Mouse (Mus musculus) MEL-GATA-1-ER (cell line): Measurements from ENCODE around the gene Rtkn2.
"Not testable (repeated sequence)": the region's sequence is repeated elsewhere in the genome, so short reads cannot be mapped to it uniquely, and the experiment has no call there.

ENCODE experiments used
- DNase-seq: peaks from one replicate; pipeline ENCODE4 v3.0.0-alpha.2; 2012; ENCODE audit warnings: low read depth; ENCODE audit errors: extremely low read depth

The Rtkn2 gene

DNA sequence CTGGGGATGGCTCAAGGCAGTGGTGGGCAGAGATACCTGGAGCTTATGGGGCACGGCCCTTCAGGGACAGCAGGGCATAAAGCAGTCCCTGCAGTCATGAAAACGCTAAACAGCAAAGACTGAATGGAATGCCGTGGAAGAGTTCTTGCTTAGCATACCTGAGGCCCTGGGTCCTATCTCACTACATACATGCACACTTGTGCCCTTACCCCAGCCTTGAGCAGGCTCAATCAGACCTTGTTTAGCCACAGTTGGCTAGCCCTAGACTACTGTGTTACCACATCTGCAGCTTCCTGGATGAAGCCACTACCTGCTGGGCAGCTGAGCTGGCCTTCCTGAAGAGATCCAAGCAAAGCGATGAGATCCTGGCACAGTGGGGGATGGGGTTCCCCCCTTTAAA is 93.3 kb downstream of the Rtkn2 start:
- no peak for DNase-seq

DNA sequence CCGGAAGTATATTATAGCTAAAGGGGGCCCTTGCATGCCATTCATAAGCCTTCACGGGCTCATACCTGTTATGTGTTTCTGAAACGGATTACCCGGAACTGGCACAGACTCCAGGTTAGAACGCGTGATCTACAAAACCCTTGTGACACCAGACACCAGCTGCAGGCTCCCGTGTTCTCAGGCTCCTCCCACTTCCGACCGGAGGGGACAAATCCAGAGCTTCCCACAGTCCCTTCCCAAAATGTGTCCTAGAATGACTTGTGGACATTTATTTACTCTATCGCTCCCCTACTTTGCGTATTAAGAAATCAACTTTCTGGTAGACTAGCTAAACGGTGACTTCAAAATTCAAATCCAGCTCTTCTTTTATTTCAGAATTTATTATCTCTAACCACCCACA is 94.9 kb downstream of the Rtkn2 start:
- DNase-seq: no peak

DNA sequence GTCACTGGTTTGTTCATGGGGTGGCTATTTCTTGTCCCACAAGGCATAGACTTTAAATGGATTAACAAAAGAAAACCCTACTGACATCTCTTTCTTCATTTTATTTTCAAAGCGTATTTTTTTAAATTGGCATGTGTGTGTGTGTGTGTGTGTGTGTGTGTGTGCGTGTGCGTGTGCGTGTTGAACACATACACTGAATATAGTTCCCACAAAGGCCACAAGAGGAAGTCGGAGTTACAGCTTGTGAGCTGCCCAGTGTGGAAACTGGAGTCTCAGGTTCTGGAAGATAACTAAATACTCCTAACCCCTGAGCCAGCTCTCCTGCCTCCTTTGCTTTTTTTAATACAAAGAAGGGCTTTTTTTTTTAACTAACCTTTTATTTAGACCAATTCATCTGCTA is 95.8 kb downstream of the Rtkn2 start:
- no peak for DNase-seq

DNA sequence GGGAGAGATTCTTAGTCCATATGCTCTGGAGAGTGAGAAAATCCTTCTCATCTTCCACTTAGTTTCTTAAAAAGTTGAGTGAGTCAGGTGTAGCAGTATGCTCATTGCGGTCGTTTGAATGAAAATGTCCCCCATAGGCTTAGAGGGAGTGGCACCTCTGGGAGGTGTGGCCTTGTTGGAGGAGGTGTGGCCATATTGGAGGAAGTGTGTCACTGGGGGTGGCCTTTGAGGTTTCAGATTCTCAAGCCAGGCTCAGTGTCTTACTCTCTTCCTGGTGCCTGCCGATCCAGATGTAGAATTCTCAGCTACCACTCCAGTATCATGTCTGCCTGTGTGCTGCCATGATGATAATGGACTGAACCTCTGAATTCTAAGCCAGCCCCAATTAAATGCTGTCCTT is 99.3 kb downstream of the Rtkn2 start:
- no peak for DNase-seq

DNA sequence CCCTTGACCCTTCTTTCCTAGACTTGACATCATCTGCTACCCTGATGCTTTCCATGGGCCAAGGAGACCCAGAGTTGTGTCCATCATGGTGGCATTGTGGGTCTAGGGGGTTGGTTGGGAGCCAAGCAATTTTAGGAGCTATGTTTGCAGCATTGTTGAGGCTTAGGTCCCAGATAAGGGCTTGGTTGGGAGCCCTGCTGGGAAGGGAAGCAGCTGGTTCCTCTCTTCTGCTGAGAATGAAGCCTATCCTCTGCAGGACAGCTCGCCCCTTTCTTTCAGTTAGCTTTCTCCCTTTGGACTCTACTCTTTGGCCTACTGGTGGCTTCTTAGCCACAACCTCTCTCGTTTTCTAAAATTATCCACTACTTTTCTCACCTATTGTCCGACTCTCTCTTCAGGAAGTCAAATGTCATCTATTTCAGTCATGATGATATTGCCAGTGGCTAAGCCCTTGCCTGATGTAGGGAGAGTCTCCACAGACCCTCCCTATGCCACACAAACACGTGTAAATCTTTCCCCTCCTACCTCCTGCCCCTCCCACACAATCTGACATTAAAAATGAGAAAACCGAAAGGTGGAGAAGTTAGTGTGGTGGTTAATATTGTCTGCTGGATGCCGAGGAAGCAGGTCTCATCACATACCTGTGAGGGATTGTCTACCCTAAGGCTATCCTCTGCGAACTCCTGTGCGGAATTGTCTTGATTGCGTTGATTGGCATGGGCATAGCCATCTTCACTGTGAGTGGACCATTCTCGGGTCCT is 100.7 kb downstream of the Rtkn2 start:
- DNase-seq: peak; percentile 43

DNA sequence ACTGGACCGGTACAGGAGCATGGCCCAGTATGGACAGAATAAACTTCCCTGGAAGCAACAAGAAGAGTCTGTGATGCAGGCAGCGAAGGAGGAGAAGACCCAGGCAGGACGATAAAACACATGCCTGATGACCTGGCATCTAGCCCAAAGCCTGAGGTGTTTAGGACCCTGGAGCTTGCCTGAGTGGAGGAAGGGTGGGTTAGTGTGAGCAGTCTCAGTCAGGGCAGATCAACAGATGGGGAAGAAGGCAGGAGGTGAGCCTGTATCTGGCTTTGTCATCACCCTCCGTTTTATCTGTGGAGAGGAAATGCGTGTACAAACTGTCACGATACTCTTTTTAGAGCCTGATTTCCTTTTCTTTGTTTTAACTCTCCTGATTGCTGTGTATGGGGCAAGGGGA is 102.3 kb downstream of the Rtkn2 start:
- DNase-seq: no peak

DNA sequence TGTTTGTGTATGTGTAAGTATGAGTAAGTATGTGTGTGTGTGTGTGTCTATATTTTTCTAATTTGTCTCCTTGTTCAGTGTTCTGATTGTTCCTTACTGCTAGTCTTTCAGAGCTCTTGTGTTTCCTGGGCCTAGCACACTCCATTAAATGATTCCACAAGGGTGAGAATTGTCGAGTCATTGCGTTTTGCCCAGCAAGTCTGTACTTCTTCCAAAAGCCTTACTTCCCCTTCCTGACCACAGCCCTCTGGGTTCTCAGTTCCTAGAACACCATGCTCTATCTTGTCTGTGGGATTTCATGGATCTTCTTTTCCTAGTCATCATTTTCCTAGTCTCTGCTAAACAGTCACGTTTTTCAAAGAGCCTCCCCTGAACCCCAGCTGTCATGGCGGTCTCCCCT is 106.2 kb downstream of the Rtkn2 start:
- DNase-seq: peak; percentile 67

DNA sequence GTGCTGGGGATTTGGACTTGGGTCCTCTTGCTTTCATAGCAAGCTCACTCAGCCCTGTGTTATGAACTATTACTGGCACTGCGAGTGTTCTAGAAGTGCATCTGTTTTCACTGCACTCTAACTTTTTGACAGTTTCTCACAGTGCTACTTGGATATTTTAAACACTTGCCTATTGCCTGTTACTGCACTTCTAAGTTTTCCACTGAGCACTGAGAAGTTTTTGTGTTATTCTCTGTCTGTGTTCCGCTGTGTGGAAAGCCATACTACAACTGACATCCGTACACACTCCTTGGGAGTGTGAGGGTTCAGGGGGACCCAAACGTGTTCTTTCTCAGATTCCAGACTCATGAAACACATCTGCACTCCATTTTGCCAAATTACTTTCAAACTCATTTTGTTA is 107.6 kb downstream of the Rtkn2 start:
- DNase-seq: no peak

DNA sequence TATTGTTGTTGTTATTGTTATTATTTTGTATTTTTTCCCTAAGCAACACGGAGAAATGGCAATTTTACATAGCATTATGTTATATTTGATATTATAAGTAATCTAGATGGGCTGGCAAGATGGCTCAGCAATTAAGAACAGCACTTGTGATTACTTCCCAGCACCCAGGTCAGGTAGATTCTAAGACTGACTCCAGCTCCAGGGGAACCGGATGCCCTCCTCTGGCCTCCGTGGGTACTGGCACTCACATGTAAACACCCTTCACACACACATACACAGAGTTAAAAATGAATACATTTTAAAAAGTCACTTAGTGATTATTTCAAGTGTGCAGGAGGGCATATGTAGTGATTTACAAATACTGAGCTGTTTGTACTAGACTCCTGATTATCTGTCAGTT is 108.4 kb downstream of the Rtkn2 start:
- DNase-seq: no peak

DNA sequence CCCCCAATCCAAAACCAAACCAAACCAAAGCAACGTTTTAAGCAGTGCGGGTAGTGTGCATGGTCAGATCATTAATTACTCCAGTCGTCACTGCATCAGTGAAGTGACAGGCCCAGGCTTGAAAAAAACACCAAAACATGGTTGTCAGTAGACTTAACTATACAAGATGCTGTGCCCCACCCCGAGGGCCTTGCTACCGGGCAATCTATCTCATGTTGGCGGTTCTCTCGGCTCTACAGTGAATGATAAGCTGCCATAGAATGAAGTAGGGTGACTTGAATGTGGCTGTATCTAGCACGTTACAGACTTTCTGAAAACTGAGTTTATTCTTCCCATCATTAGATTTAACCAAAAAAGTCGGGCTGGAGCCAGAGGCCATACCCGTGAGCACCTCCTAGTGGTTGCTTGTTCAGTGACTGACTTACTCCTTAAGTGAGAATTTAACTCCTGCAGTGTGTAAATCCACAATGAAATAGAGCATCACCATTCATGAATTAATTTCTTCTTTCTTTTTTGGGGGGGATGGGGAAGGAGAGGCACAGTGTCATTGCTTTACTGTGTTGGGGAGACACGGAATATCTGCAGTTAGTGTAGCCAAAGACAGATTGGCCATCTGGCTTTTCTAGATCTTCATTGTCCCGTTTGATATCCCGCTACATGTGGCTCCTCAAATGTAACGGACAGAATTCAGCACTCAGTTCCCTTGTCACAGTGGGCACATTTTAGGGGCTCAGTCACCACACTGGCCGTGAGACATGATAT is 110.2 kb downstream of the Rtkn2 start:
- no peak for DNase-seq

DNA sequence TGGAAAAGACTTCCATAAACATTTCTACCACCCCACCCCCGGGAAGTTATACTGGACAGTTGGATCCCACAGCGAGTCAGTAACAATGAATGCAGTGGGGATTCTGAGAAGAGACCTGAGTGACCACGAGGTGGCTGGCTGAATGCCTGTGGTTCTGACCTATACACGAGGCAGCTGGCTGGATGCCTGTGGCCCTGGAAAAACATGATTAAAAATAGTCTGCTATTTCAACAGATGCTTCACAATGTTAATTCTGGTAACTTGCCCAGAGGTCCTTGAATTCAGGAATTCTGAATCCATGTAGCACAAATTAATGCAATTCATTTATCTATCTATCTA is 110.8 kb downstream of the Rtkn2 start:
- no peak for DNase-seq

DNA sequence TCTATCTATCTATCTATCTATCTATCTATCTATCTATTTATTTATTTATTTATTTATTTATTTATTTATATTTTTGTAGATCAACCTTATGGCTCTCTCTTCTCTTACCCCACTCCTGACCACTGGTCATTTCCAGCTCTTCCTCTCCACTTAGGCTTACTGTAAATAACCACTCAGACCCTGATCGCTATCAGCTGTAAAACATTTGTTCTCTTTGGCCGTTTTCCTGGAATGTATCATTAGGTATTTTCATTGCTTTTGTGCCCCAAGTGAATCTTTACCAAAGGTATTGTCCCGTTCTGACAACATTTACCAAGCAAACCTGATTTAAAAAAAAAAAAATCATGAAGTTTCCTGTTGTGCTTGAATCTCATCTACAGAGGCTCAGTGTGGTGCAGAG is 111.2 kb downstream of the Rtkn2 start:
- no peak for DNase-seq

DNA sequence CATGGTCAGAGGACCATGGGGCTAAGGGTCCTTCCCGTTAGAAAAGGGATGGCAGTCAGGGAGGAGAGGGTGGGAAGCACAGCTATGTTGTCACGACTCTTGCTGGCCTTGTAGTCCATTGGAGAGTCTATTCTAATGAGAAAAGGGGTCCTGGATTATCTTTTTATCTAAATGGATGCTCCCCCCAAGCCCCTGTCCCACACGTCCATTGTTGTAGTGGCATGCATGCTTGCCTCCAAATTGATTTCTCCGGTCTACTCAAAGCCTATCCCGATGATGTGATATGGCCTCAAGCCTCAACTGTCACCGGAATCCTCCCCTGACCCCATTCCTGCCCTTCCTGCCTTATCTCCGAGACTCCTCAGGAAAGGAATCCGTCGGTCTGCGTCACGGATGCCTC is 111.6 kb downstream of the Rtkn2 start:
- DNase-seq: no peak

DNA sequence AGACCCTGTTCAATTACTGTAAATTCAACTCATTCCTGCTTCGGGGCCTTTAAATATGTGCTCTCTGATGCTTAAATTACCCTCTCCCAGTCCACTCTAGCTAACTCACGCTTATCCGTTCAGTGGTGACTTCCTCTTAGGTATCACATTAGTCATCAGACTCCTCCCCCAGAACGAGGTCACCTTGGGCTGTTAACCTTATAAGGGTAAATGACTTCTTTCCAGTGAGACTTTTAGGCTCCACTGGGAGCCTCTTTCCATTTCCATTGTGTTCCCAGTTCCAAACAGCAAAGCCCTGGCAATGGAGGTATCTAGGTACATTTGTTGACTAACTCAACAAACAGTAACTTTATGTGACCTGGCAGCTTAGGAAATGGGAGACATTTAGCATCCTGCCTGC is 112.5 kb downstream of the Rtkn2 start:
- no peak for DNase-seq

DNA sequence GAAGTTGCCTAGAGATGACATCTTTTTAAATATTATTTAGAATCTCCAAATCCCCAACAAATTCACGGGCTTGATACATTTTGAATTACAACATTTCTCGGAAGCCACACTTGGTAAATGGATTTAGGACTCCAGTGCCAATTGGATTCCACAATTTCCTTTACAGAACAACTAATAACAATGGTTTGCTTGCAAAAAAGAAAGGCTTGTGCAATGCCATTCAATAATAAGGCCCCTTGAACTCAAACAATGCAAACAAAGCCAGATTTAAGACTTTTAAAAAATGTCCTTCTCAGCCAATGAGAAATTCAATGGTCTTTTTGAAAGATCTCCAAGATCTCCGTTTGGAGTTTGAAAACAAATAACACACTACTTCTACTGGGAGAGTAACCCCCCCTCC is 114.1 kb downstream of the Rtkn2 start:
- DNase-seq: no peak

DNA sequence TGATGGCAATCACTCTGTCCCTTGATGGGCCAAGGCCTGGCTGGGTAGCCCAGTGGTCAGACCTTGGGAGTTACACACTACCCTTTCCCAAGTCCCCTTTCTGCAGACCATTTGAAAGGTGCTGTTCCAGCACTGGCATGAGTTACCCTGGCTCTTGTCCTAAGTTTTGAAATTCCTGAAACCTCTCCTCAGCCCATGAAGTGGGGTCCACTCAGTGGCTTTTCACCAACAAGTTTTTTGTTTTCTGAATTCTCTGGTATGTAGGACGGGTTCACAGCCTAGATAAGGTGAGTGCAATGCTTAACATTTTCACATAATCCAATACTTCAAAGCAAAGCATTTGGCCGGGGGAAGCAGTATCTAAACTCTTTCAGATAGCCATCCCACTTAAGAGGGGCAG is 115.8 kb downstream of the Rtkn2 start:
- DNase-seq: no peak

DNA sequence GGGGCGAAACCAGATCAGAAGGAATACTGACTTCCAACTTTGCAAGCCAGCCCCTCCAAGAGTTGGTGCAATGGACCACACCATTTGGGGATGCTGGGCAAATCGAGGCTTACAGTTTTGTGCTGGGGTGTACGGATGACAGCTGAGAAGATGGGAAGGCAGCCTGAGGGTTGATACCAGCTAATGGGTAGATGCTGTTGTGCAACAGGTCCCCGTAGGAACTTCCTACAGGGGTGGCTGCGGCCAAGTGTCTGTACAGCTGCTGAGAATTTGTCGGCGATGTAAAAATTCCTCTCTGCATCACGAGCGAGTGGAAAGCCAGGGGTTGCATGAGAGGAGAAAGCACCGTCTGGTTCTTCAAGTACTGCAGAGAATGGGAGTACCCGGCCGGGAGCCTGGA is 117.0 kb downstream of the Rtkn2 start:
- no peak for DNase-seq

DNA sequence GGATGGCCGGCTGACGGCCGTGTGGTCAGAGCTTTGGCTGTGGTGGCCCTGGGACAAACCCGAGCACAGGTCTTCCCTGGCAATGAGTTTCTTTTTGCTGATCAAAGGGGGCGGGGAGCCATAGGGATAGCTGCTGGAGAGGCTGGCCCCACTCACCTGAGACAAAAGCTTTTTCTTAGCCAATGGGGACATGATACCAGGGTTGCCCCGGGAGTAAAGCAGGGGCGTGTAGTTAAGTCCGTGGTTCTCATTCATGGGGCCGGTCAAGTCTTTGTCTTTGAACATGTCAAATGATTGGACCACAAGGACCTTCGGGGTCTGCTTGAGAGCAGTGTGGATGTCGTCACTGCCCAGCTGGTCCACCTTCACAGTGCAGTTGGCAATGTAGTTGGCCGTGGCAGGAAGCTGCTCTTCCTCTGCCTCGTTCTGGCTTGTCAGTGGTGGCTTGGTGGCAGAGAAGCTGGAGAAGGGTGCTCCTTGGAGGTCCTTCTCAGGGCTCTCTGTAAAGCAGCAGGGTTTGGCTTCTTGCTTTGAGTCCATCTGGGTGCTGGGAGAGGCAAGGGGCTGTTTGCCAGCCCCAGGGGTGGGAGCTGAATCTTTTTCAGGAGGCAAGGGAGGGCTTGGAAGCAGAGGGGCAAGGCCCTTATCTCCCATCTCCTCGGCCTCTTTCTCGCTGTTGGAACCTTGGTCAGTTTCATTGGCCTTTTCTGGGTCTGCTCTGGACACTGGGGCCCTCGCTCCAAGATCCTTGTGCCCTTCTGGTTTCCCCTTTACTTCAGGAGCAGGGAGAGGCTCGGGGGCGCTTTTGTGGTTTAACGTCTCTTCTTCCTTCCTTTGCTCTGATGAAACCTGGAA is 118.7 kb downstream of the Rtkn2 start:
- DNase-seq: no peak

DNA sequence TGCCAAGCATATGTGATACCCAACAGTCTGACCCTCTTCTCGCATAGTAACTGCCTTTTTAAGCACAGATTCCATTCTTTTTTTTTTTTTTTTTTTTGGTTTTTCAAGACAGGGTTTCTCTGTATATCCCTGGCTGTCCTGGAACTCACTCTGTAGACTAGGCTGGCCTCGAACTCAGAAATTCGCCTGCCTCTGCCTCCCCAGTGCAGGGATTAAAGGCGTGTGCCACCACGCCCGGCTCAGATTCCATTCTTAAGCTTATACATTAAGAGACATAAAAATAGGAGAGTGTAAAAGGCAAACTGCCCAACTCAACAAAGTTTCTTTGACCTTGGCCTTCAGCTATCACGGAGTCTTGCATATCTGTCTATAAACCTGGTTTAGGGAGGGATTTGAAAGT is 120.4 kb downstream of the Rtkn2 start:
- not testable (repeated sequence) for DNase-seq

DNA sequence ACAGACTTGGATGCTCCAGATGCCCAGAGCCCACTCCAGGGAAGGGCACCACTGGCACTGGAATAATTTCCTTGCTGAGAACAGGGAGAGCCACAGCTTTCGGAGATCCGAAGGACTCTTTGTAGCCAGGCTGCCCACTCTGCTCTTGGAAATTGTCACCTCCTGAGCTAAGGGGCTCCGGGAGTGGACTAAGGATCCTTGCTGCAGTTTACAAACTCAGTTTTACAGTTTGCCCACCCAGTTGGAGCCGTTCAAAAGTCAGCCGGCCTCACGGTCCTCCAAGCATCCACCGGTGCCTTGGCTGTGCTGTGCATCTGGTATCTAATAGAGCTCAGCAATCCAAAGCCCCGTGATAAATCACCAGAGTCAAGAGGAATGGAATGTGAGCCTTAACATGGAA is 121.1 kb downstream of the Rtkn2 start:
- DNase-seq: no peak

DNA sequence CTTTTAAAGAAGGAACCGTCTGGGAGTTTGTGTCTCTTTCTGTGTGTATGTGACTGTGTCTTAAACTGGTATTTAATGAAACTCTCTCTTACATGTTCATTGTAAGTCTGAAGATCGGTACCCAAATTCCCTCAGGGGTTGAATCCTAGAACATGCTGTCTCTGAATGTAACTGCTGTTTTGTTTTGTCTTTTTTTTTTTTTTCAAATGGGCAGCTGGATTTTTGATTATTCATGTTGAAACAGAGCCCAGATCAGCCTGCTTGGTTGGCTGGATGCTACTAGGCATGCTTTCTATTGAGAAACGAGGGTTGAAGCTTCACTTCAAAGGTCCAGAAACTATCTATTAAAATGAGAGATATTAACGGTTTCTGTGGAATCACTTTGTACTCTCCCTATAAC is 121.9 kb downstream of the Rtkn2 start:
- no peak for DNase-seq

DNA sequence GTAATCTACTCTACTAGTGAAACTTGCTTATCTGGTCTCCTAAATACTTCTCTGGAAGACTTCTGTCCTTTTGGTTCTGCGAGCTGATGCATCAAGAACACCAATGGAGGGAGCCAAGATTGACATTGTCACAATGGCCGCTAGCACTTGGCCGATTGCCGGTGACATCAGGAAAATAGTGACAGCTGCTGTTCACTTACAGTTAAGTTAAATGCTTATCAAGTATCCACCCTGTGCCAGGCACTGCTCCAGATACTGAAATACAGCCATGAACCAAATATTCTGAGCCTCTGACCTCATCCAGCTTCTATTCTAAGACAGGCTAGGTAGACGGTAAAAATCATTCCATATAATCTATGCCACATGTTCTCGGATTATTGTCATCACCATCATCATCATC is 123.2 kb downstream of the Rtkn2 start:
- DNase-seq: no peak
